Mouse (Mus musculus) heart, adult 8-10 months (tissue): ENCODE measurements at regions not wholly inside any gene's neighbourhood (a gene's known extent, or its start where the extent isn't known, plus 50 kb on each side); places are given as distances from the start of the nearest gene placed in this dataset.

Experiments
- DNase-seq: peaks from one replicate; pipeline ENCODE4 v3.0.0; 2022; ENCODE audit warnings: low spot score

GRCm38 (mm10) chr6:66236368-66236767, 284.0 kb downstream of the 4930544G11Rik start:
- no peak for DNase-seq

- DNase-seq = no peak
These were observed 279.8 kb upstream of the Mad2l1 start for GRCm38 (mm10) chr6:66255378-66255777.

- DNase-seq = no peak
These were observed 271.8 kb upstream of the Mad2l1 start for GRCm38 (mm10) chr6:66263429-66263828.

DNA sequence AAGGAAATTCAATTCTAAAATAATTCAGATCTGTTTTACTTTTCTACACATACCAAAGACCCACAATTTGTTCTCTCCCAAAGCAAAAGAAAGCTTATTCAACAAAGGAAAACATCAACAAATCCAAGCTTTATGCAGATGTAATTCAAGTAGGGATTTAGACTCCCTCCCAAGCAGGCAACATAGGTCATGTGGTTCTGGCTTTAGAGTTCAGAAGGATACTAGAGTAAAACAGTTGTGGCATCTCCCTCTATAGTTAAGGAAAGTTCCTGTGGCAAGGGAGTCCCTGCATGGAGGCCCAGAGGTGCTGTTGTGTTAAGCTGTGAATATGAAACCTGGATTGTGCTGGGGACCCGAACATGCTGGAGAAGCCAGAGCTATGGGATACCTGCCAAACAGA, 271.3 kb upstream of the Mad2l1 start:
- DNase-seq = no peak

DNA sequence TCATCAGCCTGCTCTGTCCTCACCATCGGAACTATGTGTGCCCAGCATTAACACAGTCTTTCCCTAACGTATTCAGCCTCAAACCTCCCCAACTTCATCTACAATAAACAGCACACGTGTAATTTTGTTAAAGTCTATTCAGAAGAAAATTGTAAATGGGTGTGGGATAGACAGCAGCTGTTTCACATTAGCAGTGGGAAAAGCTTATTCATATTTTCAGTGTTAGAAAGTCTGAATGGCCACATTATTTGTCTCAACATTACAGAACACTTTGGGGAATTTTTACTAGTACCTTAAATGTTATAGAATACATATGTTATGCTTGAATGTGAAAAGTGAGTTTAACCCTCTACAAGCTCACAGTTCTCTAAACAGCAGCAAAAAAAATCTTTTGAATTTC, 266.8 kb upstream of the Mad2l1 start:
- no peak for DNase-seq

GRCm38 (mm10) chr6:66271414-66272206, 263.6 kb upstream of the Mad2l1 start:
- no peak for DNase-seq

- no peak for DNase-seq
These were observed 263.0 kb upstream of the Mad2l1 start for GRCm38 (mm10) chr6:66272216-66272615.

DNA sequence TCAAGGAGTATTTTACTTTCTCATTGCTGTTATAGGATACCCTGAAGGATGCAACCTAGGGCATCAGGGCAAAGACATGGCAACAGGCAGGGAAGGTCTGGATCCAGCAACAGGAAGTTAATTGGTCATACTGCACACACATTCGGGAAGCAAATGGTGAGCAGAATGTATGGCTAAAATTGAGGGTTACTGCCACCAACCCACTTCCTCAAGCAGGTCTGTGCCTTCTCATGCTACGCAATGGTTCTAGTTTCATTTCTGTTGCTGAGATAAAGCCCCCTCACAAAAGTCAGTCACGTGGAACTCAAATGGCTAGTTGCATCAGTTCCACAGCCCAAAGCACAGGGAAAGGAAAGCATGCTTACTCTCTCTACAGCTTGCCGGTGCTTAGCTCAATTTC, 260.5 kb upstream of the Mad2l1 start:
- no peak for DNase-seq

GRCm38 (mm10) chr6:66280701-66281100, 254.5 kb upstream of the Mad2l1 start:
- DNase-seq = no peak

DNA sequence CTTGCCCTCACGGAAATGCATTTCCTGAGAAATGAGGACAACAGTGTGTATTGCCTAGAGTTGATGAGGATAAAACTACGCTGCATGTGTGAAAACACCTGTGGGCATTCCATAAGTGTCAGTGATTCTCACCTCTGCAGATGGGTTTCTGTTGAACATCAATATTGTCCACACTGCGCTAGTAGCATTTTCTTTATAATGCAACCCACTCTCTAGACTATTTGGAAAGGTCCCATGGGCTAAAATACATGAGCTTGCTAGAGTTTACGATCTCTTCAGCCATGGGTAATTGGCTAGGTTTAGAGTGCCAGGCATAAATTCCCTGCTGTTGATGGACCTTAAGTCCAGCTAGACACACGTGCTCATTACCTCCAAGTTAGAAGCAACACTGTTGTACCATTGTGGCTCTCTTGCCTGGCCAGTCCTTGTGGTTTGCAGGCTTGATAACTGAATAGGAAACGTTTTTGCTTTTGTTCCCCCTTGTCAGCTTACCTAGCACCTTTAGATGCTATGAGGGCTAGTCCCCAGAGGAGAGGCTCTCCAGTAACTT, 252.5 kb upstream of the Mad2l1 start:
- no peak for DNase-seq

DNA sequence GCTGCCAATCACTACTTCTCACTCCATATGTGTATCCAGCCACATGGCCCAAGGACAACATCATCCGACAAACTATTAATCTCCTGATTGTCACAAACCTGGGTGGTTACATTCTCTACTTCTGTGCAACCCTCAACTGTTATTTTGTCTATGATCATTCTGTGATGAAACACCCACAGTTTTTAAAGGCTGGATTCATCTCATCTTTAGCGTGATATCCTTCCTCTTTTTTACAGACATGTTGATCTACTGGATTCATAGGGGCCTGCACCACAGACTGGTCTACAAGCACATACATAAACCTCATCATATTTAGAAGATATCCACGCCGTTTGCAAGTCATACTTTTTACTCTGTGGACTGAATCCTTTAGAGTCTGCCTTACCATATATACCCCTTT, 251.7 kb upstream of the Mad2l1 start:
- no peak for DNase-seq

GRCm38 (mm10) chr6:66287607-66288006, 247.6 kb upstream of the Mad2l1 start:
- DNase-seq = no peak

DNA sequence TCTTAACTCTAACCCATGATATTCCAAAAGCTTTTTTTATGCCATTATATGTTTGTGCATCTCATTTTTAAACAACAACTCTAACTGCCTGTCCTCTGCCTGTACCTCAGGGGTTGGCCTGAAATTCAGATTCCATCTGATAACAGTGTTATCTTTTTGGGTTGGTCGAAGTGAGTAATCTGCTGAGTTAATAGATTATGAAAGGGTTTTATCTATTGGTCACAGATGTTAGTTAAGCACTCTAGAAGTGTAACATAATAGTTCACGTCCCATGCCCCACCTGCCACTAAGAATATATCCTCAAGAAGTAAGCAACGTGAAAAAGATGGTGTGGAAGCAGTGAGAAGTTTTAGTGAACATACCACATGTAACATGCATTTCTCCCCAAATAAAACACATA, 246.0 kb upstream of the Mad2l1 start:
- DNase-seq = no peak

DNA sequence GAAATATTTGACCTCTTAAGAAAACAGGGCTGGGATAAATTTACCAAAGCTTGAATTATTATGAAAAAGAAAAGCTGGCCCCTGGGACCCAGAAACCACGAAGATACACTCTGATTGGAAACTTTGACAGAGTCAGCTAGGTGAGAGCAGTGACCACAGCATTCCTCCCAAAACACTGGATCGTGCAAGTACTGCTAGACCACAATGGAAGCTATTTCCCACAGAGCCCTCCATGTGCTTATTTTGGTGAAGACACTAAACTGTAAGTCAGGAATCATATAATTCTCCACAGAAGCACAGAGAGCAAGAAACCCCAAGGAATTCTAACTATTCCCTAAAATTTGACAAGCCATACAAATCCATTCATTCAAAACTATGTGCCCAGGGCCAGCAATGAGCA, 243.6 kb upstream of the Mad2l1 start:
- DNase-seq = no peak

GRCm38 (mm10) chr6:66298056-66298455, 237.1 kb upstream of the Mad2l1 start:
- DNase-seq = no peak

GRCm38 (mm10) chr6:66300189-66300588, 235.0 kb upstream of the Mad2l1 start:
- DNase-seq = no peak

DNA sequence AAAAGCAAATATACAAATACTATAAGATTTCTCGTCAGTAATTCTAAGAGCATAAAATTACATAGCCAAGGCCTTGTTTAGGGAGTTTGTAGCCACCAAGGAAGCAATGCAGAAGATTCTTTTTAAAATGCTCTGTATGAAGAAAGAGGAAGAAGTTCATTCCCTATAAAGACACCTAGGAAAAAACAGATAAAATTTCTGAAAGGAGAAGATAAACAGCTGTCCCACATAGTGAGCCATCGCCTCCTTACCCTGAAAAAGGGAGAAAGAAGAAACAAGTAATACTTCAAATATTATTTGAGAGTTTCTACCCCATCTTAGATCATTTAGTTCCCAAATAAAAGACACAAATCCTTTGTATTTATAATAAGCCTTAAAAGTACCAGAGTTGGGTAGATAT, 190.3 kb upstream of the Mad2l1 start:
- DNase-seq = no peak

DNA sequence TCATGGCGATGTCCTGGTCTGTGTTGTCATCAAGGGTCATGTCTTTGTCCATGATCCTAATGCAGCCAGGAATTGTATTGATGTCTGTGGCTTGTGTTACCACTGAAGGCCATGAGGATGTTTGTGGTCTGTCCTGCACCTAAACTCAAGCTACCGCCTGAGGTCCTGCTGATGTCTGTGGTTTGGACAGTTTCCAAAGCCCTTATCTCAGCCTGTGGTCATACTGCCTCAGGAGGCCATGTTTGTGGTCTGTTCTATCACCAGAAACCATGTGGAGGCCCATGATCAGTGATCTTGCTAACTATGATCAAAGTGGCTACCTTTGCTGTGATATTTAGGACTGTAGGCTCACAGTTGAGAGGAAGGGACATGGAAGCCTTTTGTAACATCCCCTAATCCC, 187.8 kb upstream of the Mad2l1 start:
- DNase-seq = no peak

- peak; percentile 28 for DNase-seq
These were observed 174.1 kb upstream of the Mad2l1 start for GRCm38 (mm10) chr6:66361130-66361529.

DNA sequence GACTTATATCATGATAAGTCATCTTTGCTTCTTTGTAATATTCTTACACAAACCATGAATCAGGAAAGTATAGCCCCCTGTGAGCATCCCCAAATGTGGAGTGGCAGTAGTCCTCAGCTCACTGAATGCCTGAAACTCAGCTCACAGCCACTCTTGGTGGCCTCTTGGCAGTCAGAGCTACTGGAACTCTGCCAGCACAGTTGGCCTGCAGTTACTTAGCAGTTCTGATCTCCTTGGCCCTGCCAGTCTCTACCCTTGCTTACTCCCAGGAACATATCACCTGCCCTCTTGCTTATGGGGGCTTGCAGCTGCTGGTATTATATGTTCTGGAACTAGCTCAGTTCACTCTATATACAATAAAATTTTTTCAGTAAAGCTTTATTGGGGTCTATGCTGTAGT, 167.9 kb upstream of the Mad2l1 start:
- DNase-seq = peak; percentile 25

DNA sequence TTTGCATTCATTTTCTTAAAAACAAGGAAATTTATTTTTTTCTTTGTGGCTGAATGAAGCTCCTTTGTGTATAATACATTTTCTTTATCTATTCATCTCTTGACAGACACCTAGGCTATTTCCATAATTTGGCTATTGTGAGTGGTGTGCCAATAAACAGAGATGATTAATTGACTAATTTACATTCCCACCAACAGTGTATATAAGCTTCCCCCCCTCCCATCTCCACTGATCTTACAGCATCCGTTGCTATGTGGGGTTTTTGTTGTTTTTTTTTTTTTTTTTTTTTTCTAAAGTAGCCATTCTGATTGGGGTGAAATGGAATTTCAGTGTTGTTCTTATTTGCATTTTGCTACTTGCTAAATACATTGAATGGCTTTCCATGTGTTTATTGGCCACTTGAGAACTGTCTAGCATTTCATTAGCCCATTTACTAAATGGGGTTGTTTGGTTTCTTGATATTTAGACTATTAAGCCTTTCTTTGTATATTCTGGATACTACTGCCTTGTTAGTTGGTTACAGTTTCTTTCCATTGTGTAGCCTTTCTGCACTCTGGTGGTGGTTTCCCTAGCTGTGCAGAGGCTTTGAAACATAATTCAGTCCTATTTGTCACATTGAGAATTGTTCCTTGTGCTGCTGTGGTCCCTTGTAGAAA, 153.8 kb upstream of the Mad2l1 start:
- no peak for DNase-seq

- no peak for DNase-seq
These were observed 152.7 kb upstream of the Mad2l1 start for GRCm38 (mm10) chr6:66382347-66383010.

DNA sequence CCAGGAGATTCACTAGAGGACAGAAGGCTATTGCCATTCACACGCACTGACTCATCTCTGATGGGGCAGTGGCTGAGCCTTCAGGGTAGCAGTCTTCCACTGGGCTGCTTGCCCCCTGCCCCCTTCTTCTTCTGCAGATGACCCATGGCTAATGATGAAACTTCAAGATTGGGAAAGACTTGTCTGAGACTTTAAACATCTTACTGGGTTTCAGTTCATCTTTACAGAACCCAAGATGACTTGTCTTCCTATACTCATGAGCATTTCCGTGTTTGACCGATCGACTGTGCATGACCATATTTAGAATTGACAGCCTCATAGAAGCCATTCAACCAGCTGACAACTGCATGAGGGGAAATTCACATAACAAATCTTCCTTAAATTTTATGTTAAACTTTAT, 140.0 kb upstream of the Mad2l1 start:
- DNase-seq = no peak
